Mouse (Mus musculus) ovary, postnatal 36 days (tissue): ENCODE data around the gene Mthfs.
"Not testable (repeated sequence)": the region's sequence is repeated elsewhere in the genome, so short reads cannot be mapped to it uniquely, and the experiment has no call there.

Source experiments
- DNase-seq: peaks from one replicate; pipeline ENCODE4 v3.0.0; 2022; ENCODE audit warnings: low spot score, mixed read lengths

The Mthfs gene

DNA sequence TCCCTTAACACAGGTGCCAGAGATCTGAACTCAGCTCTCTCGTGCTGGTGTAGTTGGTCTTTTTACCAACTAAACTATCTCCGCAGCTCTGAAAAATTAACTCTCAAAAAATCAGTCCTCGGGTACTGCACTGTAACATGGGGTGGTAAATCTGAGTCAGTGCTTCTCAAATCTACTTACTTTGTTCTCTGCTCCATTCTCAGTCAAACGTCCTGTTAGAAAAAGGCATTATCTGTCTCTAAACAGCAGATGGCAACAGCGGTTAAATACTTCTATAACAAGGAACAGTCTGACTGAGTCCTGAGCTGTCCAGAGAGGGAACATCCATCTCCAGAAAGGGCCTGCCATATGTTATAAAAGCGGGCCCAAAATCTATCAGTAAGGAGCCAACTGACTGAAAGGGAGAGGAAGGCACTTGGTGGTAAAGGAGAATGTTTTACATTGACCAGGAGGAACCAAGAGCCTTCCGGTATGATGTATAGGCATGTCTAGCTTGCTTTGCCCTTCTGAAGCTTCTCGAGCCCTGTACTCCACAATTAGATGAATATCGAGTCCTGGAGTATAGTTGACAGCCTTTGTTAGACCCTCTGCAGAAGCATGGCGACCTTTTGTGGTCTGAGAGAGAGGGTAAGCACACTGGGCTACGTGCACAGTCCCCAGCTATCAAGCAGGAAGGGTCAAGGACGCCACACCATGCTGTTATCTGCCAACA lies at the start of gene Mthfs:
TSS of gene Mthfs (plus strand) at position 324 of the 712 bp plus-strand sequence.
- not testable (repeated sequence) for DNase-seq

- DNase-seq, result not testable (repeated sequence)
These were observed 37.9 kb upstream of the Mthfs start for GRCm38 (mm10) chr9:89172539-89172938.

DNA sequence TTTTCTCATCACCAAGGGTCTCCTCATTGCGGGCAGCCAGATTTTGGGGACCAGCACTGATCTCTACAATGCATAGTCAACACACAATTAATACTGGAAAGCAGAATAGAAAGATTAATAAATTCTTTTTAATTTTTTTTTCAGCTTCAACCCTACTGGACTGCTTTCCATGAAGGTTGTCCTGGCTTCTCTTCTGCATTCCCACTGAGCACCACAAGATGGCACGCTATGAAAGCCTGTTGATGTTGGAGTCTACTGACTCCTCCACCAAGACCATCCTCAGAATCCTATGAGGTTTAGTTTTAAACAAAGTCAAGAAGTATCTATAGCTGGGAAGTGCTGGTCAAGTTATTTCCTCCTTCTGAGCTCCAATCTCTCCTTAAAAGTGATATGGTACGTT lies 31.6 kb upstream of the Mthfs start:
- DNase-seq, result peak; percentile 65

DNA sequence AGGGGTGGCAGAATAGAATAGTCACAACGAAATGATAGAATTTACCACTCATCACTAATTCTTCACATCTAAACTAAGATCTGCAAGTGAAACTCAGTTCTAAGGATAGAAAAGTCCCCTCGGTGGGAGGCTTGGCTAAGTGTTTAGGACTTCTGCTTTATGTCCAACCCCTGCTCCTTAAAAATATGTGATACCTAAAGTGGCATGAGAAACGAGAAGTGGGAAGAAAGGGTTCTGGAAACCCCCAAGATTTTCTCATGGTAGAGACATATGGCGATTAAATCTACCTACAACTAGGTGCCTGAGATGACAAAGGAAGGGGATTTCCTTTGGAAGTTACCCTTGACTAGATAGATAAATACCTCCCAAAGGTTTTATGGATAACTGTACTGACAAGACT lies 31.0 kb upstream of the Mthfs start:
- DNase-seq, result not testable (repeated sequence)

- not testable (repeated sequence) for DNase-seq
These were observed 23.5 kb upstream of the Mthfs start for GRCm38 (mm10) chr9:89187006-89187405.

DNA sequence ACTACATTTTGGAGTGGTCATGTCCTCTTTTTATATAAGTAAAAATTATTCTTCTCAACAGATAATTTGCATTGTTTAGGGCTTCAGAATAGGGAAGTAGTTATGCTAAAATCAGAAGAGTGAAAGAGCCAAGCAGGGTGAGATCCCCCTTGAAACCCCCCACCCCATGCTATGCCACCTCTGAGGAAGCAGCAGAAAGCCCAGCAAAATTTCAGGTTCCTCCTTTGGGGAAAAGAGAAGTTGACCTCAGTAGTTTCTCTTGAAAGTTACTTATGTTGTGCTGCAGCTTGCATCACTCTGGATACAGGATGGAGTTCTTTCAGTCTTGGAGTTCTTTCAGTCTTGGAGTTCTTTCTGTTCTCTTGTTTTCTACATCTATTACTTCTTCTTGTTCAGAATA lies 15.0 kb upstream of the Mthfs start:
- DNase-seq, result not testable (repeated sequence)

DNA sequence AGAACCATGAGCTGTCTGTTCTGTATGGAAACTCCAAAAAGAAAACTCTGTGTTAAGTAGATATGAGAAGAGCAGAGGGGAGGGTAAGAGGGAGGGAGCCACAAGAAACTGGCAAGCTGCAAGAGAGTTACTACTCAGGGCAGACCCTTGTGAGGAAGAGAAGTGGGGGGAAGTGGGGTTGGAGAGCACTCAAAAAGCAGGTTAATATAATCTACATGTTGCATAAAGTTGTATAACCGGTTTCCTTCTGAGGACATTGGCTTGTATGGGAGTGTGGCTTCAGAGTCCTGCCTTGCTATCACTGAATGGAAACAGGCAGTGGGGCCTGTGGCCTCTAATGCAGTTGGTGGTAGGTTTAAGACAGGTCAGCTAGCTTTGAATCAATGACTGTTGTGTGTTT lies 13.0 kb upstream of the Mthfs start:
- not testable (repeated sequence) for DNase-seq

DNA sequence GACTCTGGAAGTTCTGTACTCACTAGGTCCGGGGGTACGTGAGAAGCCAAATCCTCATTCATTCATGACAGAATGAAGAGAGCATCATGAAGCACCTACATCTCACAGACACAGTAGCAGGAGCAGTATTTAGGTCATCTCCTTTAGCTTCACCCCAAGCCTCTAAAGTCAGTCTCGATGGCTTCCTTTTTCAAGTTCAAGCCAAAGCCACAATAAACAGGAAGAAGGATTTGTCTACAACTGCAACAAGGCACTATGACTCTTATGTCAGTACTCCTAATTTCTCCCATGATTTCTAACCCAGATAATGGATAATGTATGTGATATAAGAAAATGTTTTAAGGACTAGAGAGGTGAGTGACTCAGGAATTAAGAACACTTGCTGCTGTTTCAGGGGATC lies 12.1 kb upstream of the Mthfs start:
- not testable (repeated sequence) for DNase-seq

GRCm38 (mm10) chr9:89198969-89199416 lies 11.5 kb upstream of the Mthfs start, which contains the start of the genes Bcl2a1b and Gm29094:
Bcl2a1b (plus strand) TSS chr9:89199209.
Gm29094 (plus strand) TSS chr9:89199379.
- not testable (repeated sequence) for DNase-seq

DNA sequence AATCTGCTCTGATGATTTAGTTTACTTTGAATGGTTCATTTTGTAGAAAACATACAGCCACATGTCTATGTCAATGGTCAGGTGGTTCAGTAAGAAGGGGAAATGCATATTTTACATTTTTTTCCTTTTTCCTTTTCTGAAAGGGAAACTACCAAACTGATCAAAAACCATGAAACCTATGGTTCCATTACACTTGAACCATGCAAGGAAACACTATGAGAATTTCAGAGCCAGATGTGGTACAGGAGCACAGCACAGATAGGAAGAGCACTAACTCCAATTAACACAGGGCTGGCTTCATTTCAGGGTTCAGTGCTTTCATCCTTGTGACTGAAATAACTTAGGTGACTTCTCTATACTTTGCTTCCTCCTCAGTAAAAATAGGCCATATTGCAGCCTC lies 8.2 kb upstream of the Mthfs start:
- not testable (repeated sequence) for DNase-seq

GRCm38 (mm10) chr9:89208939-89209338 lies 1.5 kb upstream of the Mthfs start:
- DNase-seq, result not testable (repeated sequence)

DNA sequence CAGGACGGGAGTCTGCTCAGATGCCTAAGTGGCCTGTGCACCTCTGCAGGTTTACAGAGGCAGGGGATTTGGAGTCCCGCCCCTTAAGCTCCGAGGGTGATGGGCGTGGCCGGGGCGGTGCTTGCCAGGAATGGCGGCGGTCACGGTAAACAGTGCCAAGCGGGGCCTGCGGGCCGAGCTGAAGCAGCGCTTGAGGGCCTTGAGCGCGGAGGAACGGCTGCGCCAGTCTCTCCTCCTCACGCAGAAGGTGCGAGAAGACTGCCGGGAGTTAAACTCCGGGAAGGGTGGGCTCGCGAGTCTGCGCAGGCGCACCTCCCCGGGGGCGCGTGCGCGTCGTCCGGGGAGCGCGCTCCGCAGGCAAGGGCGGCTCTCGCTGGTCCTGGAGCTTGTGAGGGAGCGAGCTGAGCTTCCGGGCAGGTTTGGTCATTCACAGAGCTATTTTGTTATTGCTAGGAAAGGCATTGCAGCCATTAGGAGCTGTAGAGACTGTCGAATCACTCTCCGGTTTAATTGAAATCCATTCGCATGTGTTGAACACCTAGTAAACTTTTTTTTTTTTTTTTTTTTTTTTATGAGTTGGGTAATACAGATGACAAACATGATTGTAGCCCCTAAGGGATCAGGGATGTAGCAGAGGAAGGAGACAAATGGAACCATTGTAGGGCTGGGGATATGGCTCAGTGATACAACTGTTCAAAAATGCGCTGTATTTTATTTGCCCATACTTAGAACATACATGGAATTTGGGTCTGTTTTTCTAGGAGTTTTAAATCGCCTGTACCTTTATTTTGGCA lies 786 bp downstream of the Mthfs start:
- DNase-seq, result peak; percentile 88

GRCm38 (mm10) chr9:89212428-89212827 lies 2.0 kb downstream of the Mthfs start:
- DNase-seq, result not testable (repeated sequence)

GRCm38 (mm10) chr9:89218174-89218573 lies 7.7 kb downstream of the Mthfs start:
- DNase-seq, result not testable (repeated sequence)

DNA sequence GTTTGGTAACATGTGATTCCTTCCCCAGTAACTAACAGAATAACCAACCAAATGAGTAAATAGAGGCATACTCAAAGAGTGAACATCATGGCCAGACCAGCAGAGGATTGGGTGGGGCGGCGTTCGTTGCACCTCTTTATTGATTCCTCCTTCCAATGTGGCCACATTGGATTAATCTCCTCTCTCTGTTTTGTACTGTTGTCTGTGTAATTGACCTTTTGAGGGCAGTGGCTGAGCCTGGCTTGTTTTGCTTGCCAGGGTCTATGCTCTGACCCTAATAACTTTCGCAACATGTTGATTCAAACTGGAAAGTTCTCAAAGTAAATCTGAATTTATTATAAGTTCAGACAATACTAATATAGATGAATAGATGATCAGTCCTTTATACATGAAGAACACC lies 9.2 kb downstream of the Mthfs start:
- DNase-seq, result not testable (repeated sequence)

DNA sequence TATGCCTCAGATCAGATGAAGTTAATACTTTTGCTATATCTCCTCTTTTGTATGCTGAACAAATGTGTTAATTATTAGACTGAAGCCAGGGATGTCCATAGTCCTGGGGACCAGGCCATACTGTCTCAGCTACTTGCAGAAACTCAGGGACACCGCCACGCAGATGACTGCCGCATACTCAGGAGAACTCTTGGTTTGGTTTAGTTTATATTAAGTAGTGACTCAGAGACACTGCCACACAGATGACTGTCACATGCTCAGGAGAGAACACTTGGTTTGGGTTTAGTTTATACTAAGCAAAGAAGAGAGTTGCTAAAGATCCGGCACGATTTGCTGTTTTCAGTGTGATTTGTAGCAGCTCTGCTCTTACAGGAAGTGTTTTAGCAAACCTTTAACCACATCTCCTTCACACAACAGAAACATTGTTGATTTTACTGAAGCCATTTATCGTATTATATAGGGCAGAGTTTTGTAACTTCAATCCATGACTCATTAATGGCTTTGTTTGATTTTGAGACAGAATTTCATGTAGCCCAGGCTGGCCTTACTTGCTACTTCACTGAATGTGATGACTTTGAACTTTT lies 10.3 kb downstream of the Mthfs start:
- DNase-seq, result not testable (repeated sequence)

DNA sequence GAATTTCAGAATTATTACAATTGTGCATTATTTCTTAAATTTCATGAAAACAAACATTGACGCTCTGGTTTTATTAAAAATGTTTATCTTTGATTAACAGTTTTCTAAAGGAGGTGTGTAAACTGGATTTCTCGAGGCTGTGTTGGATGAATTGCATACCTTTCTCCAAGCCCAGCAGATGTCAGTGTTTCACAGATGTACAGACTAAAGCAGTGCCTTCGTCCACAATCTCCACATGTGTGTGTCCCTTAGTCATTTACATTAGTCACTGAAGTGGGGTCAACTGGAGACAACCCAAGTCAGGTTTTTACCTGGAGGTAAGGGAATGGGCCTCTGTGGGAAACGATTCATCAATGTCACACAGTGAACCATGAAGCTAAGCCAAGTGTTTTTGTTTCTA lies 15.6 kb downstream of the Mthfs start:
- no peak for DNase-seq

GRCm38 (mm10) chr9:89228122-89228521 lies 17.6 kb downstream of the Mthfs start:
- no peak for DNase-seq

DNA sequence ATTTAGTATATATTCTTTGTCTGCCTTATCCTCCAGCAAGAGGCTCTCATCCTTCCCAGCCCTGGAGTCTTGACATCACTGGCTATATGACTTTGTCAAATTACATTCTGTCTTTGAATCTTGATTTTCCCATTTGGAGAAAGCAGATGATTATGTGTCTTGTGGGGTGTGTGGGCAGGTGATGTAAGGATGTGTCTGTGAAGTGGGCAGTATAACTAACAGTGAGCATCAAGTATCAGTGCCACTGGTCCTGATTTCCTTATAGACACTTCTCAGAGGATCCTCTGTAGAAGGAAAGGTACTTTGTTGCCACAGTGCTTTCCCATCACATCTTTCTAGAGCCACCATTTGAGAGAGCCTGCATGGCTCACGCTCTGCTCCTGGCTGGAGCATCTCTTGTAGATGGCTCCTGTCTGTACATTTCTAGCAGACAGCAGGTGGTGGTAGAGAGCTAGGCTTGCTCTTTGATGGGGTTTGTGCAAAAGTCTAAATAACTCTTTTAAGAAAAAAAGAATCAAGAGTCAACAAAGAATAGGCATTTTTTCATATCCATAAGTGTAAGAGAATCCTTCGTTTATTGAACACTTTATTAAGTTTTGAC lies 20.5 kb downstream of the Mthfs start:
- DNase-seq, result peak; percentile 33

- not testable (repeated sequence) for DNase-seq
These were observed 26.7 kb downstream of the Mthfs start for GRCm38 (mm10) chr9:89237131-89237530.

DNA sequence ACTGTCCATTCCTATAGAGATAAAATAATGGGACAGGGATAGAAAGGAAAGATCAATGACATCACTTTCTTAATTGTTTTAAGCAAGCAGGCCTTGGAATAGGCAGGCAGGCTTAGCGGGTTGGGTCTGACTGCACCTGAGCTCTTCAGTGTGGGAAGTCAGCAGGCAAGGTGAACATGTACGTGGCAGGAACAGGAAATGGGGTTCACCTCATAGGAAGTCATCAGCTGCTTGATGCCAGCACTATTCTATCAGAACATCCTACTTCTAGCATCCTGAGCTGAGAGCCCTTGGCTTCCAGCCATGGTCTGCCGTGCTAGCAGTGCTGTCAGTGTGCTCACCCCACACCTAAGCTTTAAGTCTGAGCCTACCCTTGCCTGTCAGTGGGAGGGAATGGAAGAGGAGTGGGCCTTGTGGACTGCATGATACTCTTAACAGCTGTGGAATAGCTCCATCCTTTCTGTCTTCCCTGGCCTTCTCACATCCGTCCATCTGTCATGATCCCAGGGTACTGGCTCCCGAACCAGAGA lies 28.6 kb downstream of the Mthfs start:
- not testable (repeated sequence) for DNase-seq

DNA sequence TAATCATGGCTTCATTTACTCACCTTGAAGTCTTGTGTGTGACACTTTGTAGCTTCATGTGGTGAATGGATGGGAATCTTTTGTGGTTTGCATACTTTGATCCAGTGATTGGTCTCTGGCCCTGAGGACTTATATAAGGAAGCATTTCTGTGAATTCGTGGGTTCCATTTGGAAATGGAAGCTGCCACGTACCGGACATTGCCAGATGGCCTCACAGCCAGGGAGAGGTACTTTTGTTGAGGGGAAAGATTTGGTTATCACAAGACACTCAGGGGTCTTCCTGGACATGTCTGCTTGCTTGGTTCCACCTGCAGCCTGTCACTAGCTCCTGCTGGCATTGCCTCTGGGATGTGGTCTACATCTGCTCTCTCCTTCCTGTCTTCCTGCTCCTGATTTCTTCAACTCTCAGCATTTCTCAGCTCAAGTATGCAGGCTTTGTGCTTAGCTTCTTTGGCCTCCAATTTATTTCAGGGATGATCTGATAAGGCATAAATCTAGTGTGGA lies 30.1 kb downstream of the Mthfs start:
- not testable (repeated sequence) for DNase-seq
